Mouse (Mus musculus): ENCODE data around the gene Plekhh3. TPM values are rescaled to one million over a fixed set of nuclear protein-coding genes. Genes with fewer than 3 reads are reported as not detected.

Gene Plekhh3
- 0.35 TPM for total RNA-seq (2023)

DNA sequence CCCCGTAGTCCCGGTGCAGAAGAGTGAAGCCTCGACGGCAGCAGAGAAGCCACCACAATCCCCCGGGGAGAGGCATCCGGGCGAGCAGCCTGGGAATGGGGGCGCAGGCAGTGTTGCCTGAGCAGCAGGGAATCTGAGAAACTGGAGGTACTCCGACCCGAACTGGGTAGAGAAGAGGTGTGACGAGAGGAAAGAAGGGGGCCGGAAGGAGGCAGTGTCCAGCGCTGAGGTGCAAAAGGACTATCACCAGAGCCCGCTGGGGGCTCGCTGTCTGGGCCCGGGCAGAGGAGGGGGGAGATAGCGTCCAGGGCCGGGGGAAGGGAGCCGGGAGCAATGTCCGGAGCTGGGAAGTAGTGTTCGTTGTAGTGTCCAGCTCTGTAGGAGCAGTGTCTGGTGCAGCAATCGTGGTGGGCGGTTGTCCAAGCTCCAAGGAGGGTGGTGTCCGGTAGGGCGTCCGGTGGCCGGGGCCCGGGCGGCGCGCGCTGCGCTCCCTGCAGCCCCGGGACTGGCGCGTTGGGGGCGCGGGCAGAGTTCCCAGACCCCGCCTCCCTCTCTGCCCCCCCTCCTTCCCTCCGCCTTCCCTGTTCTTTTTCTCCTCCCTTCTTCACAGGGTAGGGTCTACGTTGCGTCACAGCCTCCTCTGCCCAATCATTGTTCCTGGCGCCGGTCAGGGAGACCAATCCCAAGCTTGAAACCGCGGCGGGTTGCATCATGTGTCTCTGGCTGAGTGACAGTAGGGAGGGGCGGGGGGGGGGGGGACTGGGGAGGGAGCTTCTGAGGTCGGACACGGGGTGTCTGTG lies at the start of gene Plekhh3:
Plekhh3 (minus strand) TSS at position 541 of the 800 bp plus-strand sequence.

DNA sequence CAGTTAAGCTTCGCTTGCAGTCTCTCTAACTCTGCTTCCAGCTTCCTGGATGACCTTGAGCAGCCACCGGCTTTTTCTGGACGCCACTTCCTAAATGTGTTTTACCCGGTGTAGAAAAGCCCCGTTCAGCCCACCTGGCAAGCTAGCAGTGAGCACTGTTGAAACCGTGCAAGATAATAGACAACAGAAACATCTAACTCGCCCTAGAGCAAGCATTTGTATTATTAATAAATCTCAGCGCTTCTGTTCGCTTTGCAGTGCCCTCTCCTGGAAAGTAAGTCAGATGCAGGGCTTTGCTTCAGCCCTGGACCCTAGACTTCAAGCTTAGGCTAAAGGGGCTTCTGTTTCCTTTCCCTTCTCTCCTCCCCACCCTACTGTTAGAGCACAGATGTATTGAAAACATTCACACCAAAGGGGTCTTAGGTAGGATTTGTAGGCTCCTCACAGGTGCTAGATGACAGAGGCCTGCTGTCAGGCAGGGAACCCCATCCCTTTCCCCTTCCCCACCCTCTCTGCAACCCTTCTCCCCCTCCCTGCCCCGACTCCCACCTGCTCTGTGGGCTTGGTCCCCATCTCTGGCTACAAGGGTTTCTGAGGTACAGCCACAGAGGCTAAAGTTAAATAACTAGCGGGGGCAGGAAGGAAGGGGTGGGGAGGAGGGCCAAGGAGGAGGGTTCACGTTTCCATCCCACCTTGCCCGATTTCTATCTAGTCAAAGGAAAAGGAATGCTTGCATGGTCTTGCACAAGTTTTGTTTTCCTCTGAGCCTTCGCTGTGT lies 3.9 kb upstream of the Plekhh3 start, which contains the start of gene Ccr10:
Ccr10 (minus strand) TSS at position 593 of the 778 bp plus-strand sequence.

DNA sequence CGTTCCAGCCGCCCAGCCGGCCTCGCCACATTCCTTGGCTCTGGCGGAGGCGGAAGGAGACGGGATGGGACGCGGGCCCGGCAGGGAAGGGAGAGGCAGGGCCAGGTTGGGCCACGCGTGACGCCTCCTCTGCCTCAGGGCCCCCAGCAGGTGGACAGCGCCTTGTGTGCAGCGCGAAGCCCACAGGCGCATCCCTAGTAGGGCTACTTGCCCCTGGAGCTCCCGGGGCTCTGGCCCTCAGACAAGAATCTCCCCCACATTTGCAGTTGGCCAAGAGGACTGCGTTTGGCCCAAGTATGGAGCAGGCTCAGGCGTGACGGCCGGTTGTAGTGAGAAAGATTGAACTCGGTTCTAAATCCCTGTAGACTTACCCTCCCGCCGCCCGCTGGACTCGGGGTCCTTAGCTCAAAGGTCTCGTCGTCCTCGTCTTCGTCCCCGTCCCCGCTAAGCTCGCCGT lies 769 bp downstream of the Plekhh3 start, which contains the start of gene Cntnap1:
Cntnap1 (plus strand) TSS at position 170 of the 457 bp plus-strand sequence.

DNA sequence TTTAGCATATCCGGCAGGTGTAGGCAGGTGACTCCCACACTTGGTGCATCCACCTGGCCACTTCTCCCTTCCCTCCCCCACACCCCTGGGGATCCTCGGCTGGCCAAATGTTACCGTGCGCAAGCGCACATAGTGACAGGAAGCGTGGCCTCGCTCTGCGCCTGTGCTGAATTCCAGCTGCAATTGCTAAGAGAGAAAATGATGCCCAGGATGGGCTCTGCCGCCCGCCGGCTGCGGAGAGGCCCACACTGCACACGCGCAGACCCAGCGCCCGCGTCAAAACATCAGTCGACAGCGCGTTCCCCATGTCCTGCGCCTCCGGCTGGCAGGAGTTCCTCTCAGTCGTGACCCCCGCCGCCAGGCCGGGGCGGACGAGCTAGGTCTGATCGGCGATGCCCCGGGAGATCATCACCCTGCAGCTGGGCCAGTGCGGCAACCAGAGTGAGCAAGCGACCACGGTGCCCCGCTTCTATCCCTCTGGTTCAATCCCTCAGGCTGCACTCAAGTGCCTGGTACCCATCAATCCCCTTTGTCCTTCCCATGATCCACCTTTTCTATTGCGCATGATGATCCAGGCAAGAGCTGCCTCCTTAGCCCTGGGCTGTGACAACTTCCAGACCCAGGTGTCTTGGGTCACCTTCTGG lies 15.3 kb downstream of the Plekhh3 start, which contains the start of gene Tubg2:
Tubg2 (plus strand) TSS at position 180 of the 644 bp plus-strand sequence.

DNA sequence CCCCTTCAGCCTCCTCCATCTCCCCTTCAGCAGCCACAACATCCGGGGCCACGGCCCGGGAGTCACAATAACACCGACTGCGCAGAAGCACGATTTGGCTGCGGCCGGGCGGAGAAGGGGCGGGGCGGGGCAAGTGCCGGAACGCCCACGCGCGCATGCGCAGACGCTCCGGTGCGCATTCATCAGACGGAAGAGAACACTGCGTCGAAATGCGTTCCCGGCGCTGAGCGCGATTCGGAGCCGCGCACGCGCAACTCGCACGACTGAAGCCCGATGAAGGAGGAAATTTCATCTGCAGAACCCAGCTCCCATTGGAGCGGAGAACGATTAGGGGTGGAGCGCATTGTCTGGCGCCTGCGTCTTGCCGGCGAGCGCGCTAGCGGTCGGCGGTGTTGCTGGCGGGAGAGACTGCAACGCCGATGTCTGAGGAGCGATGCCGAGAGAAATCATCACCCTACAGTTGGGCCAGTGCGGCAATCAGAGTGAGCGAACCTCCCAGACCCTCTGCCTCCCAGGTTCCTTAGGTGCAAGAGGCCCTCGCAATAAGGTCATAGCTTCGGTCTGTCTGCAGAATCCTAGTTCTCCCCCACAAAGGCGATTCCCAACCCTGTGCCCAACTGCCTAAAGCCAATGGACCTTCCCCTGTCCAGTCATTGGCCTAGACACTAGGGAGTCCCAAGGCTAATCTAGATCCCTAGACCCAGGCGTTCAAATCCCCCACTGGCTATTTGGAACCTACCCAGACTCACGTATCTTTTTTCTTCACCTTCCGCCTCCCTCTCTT lies 51.2 kb downstream of the Plekhh3 start, which contains the start of the genes Retreg3 and Tubg1:
Retreg3 (minus strand) TSS at position 133 of the 784 bp plus-strand sequence.
Tubg1 (plus strand) TSS at position 178 of the 784 bp plus-strand sequence.

Other genes starting within 250 kb of the Plekhh3 start
- gene Stat3, start 231.8 kb downstream of the Plekhh3 start, total RNA-seq (2023), result 380 TPM
- gene Cavin1, start 200.5 kb downstream of the Plekhh3 start, total RNA-seq (2023), result 0.15 TPM
- gene Atp6v0a1, start 161.9 kb downstream of the Plekhh3 start, total RNA-seq (2023), result 7.9 TPM
- 10.0 TPM for gene Naglu, start 101.3 kb downstream of the Plekhh3 start, total RNA-seq (2023)
- gene Hsd17b1, start 92.9 kb downstream of the Plekhh3 start, total RNA-seq (2023), result not detected
- gene Coasy, start 88.8 kb downstream of the Plekhh3 start, total RNA-seq (2023), result 11.0 TPM
- gene Mlx, start 84.1 kb downstream of the Plekhh3 start, total RNA-seq (2023), result 31.3 TPM
- gene Psmc3ip, start 75.9 kb downstream of the Plekhh3 start, total RNA-seq (2023), result 1.8 TPM
- gene Retreg3, start 51.5 kb downstream of the Plekhh3 start, total RNA-seq (2023), result 78.0 TPM
- 12.4 TPM for gene Tubg1, start 51.4 kb downstream of the Plekhh3 start, total RNA-seq (2023)
- 1.7 TPM for gene Tubg2, start 15.4 kb downstream of the Plekhh3 start, total RNA-seq (2023)
- 0.32 TPM for gene Cntnap1, start 828 bp downstream of the Plekhh3 start, total RNA-seq (2023)
- not detected for gene Ccr10, start 4.1 kb upstream of the Plekhh3 start, total RNA-seq (2023)
- 72.5 TPM for gene Ezh1, start 55.1 kb upstream of the Plekhh3 start, total RNA-seq (2023)
- not detected for gene Ramp2, start 74.7 kb upstream of the Plekhh3 start, total RNA-seq (2023)
- 73.4 TPM for gene Vps25, start 82.4 kb upstream of the Plekhh3 start, total RNA-seq (2023)
- 1.8 TPM for gene Wnk4, start 89.2 kb upstream of the Plekhh3 start, total RNA-seq (2023)
- gene Cntd1, start 107.7 kb upstream of the Plekhh3 start, total RNA-seq (2023), result not detected
- 21.3 TPM for gene Coa3, start 107.8 kb upstream of the Plekhh3 start, total RNA-seq (2023)
- 178 TPM for gene Becn1, start 130.9 kb upstream of the Plekhh3 start, total RNA-seq (2023)
- gene Psme3, start 144.9 kb upstream of the Plekhh3 start, total RNA-seq (2023), result 124 TPM
- 17.0 TPM for gene Aoc2, start 153.7 kb upstream of the Plekhh3 start, total RNA-seq (2023)
- gene Aoc3, start 159.3 kb upstream of the Plekhh3 start, total RNA-seq (2023), result 1.00 TPM
- gene G6pc, start 196.2 kb upstream of the Plekhh3 start, total RNA-seq (2023), result not detected
- gene Aarsd1, start 246.3 kb upstream of the Plekhh3 start, total RNA-seq (2023), result 22.1 TPM

All from CD4-positive naive resting alpha-beta T cell, adult 76 days (primary cell).